Comparison of ENCODE assay signal across 23 mouse cellular contexts in the genomic region with DNA sequence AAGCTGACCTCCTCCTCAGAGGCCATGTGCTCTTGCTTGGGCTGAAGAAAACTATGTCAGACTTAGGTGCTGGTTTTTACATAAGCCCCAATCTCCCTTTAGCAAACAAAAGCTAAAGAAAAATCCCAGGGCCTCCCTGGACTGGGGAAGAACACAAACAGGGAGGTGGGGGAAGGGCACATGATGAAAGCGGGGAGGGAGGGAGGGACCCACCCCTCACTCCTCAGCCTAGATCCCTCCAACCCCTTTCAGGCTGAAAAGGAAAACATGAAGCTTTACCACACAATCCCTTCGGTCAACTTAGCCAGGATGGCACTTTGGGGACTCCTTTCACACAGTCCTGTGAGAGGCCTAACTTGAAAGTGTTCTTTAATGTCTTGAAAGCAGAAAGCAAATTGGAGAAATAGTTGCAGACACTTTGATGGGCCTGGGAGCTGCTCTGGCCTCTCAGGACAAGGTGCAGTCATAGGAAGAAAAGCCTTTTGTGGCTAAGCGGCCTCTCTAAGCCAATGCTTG.
A peak's percentile ranks its signal among the peaks of the same experiment; 100 is the strongest.
DNase-seq lines count a peak whose midpoint lies in the region; ATAC-seq and TF ChIP-seq lines count a peak whose summit lies in the region.
"Had no signal": no experiment of that assay in that cellular context is flagged by ENCODE, and none has a peak within 500 bp of the region (broad histone marks: within the 10 kb centered on the region; RNA-seq: fewer than 3 reads in every experiment).

No protein-coding gene starts in this region.

- H3K4me2 ChIP-seq in forebrain, embryonic 11.5 days (ENCODE audit: low read depth, low read length, severe bottlenecking): no peak overlapping the region
- H3K4me2 ChIP-seq in forebrain, embryonic 15.5 days (replicated peaks): no peak overlapping the region
- no peak overlapping the region for H3K4me2 ChIP-seq in midbrain, embryonic 11.5 days
- H3K4me2 ChIP-seq in midbrain, postnatal 0 days (ENCODE audit: low read depth, low read length, poor library complexity, severe bottlenecking): no peak overlapping the region
- no peak overlapping the region for H3K4me2 ChIP-seq in midbrain, embryonic 13.5 days (replicated peaks)
- H3K4me2 ChIP-seq in heart, embryonic 11.5 days: no peak overlapping the region
- H3K4me2 ChIP-seq: intestine, embryonic 15.5 days; liver, embryonic 15.5 days had no signal

- peak; percentile 58 for DNase-seq in forebrain, embryonic 11.5 days (ENCODE audit: low spot score)
- DNase-seq in midbrain, embryonic 11.5 days (ENCODE audit: low spot score, missing footprints): peak; percentile 90
- DNase-seq in midbrain, postnatal 0 days (ENCODE audit: low spot score): no peak
- peak; percentile 49 for DNase-seq in embryo, embryonic 10.5 days (ENCODE audit: low spot score)
- DNase-seq in adrenal gland, postnatal 4 days (ENCODE audit: low spot score in 2 of 2): no peak
- DNase-seq: cerebellum, adult 11-12 months; cerebellum, postnatal 10 days; gastrocnemius, postnatal 36 days; heart, postnatal 4 days; kidney, adult 8-10 months; kidney, postnatal 10 days; liver; thymus, adult 2 months had no signal

- no peaks in the 10 kb centered on the region for H3K9me3 ChIP-seq in forebrain, embryonic 11.5 days (ENCODE audit: control insufficient read depth, low read length)
- H3K9me3 ChIP-seq in forebrain, embryonic 15.5 days: no peaks in the 10 kb centered on the region
- H3K9me3 ChIP-seq in midbrain, embryonic 11.5 days (ENCODE audit: control insufficient read depth, low read length): no peaks in the 10 kb centered on the region
- H3K9me3 ChIP-seq in midbrain, postnatal 0 days (ENCODE audit: low read length): no peaks in the 10 kb centered on the region
- H3K9me3 ChIP-seq in midbrain, embryonic 13.5 days: no peaks in the 10 kb centered on the region
- H3K9me3 ChIP-seq in heart, embryonic 11.5 days (replicated peaks; ENCODE audit: control insufficient read depth, low read length): no peaks in the 10 kb centered on the region
- H3K9me3 ChIP-seq: intestine, embryonic 15.5 days; limb, embryonic 10.5 days; liver, embryonic 15.5 days had no signal

- 9% methylated on average over 3 of the region's 3 CpGs for WGBS in forebrain, embryonic 11.5 days
- 15% methylated on average over 3 of the region's 3 CpGs for WGBS in forebrain, embryonic 15.5 days
- 16% methylated on average over 3 of the region's 3 CpGs for WGBS in midbrain, embryonic 11.5 days
- WGBS in midbrain, postnatal 0 days: 25% methylated on average over 3 of the region's 3 CpGs
- 13% methylated on average over 3 of the region's 3 CpGs for WGBS in midbrain, embryonic 13.5 days
- 34% methylated on average over 3 of the region's 3 CpGs for WGBS in heart, embryonic 11.5 days (ENCODE audit: insufficient replicate concordance)

- H3K27ac ChIP-seq in forebrain, embryonic 11.5 days (ENCODE audit: low read depth, low read length): peak overlapping the region; percentile 19
- no peak overlapping the region for H3K27ac ChIP-seq in forebrain, embryonic 15.5 days (replicated peaks)
- no peak overlapping the region for H3K27ac ChIP-seq in midbrain, embryonic 11.5 days (ENCODE audit: low read depth, low read length)
- no peak overlapping the region for H3K27ac ChIP-seq in midbrain, postnatal 0 days (ENCODE audit: low read depth, low read length)
- no peak overlapping the region for H3K27ac ChIP-seq in midbrain, embryonic 13.5 days
- H3K27ac ChIP-seq in heart, embryonic 11.5 days (ENCODE audit: low read depth, low read length): no peak overlapping the region
- H3K27ac ChIP-seq: intestine, embryonic 15.5 days; left cerebral cortex, adult 2 months; limb, embryonic 10.5 days; liver, embryonic 15.5 days; macrophage had no signal

- peaks cover 6% of the 10 kb centered on the region; the same call in 1 of the 2 replicates for H3K4me1 ChIP-seq in forebrain, embryonic 11.5 days (replicated peaks; ENCODE audit: control insufficient read depth, insufficient read depth, low read length)
- no peaks in the 10 kb centered on the region for H3K4me1 ChIP-seq in forebrain, embryonic 15.5 days
- peaks cover 14% of the 10 kb centered on the region; the same call in 1 of the 2 replicates for H3K4me1 ChIP-seq in midbrain, embryonic 11.5 days (ENCODE audit: control insufficient read depth, insufficient read depth, low read length)
- no peaks in the 10 kb centered on the region for H3K4me1 ChIP-seq in midbrain, postnatal 0 days (ENCODE audit: insufficient read depth, low read length)
- peaks cover 13% of the 10 kb centered on the region; the same call in 1 of the 2 replicates for H3K4me1 ChIP-seq in midbrain, embryonic 13.5 days (replicated peaks)
- no peaks in the 10 kb centered on the region for H3K4me1 ChIP-seq in heart, embryonic 11.5 days (ENCODE audit: control insufficient read depth, insufficient read depth, low read length)
- H3K4me1 ChIP-seq: intestine, embryonic 15.5 days; limb, embryonic 10.5 days; liver, embryonic 15.5 days had no signal

- H3K27me3 ChIP-seq in forebrain, embryonic 11.5 days (ENCODE audit: control insufficient read depth, insufficient read depth, low read length): no peaks in the 10 kb centered on the region
- no peaks in the 10 kb centered on the region for H3K27me3 ChIP-seq in forebrain, embryonic 15.5 days
- no peaks in the 10 kb centered on the region for H3K27me3 ChIP-seq in midbrain, embryonic 11.5 days (ENCODE audit: control insufficient read depth, insufficient read depth, low read length)
- no peaks in the 10 kb centered on the region for H3K27me3 ChIP-seq in midbrain, postnatal 0 days (ENCODE audit: insufficient read depth, low read length)
- no peaks in the 10 kb centered on the region for H3K27me3 ChIP-seq in midbrain, embryonic 13.5 days
- H3K27me3 ChIP-seq in heart, embryonic 11.5 days (ENCODE audit: control insufficient read depth, insufficient read depth, low read length): no peaks in the 10 kb centered on the region
- H3K27me3 ChIP-seq: intestine, embryonic 15.5 days; liver, embryonic 15.5 days had no signal

- H3K36me3 ChIP-seq in forebrain, embryonic 11.5 days (ENCODE audit: control insufficient read depth, insufficient read depth, low read length): no peaks in the 10 kb centered on the region
- no peaks in the 10 kb centered on the region for H3K36me3 ChIP-seq in forebrain, embryonic 15.5 days
- H3K36me3 ChIP-seq in midbrain, embryonic 11.5 days (ENCODE audit: control insufficient read depth, insufficient read depth, low read length): no peaks in the 10 kb centered on the region
- H3K36me3 ChIP-seq in midbrain, postnatal 0 days (ENCODE audit: insufficient read depth, low read length): no peaks in the 10 kb centered on the region
- H3K36me3 ChIP-seq in midbrain, embryonic 13.5 days: no peaks in the 10 kb centered on the region
- no peaks in the 10 kb centered on the region for H3K36me3 ChIP-seq in heart, embryonic 11.5 days (ENCODE audit: control insufficient read depth, insufficient read depth, low read length)
- H3K36me3 ChIP-seq: intestine, embryonic 15.5 days; limb, embryonic 10.5 days; liver, embryonic 15.5 days had no signal

- no peak overlapping the region for H3K9ac ChIP-seq in forebrain, embryonic 11.5 days (ENCODE audit: low read length)
- no peak overlapping the region for H3K9ac ChIP-seq in forebrain, embryonic 15.5 days (replicated peaks)
- H3K9ac ChIP-seq in midbrain, embryonic 11.5 days (ENCODE audit: low read length): no peak overlapping the region
- H3K9ac ChIP-seq in midbrain, postnatal 0 days (replicated peaks; ENCODE audit: low read length, poor library complexity, severe bottlenecking): no peak overlapping the region
- H3K9ac ChIP-seq in midbrain, embryonic 13.5 days (replicated peaks): no peak overlapping the region
- no peak overlapping the region for H3K9ac ChIP-seq in heart, embryonic 11.5 days (ENCODE audit: low read depth, low read length)
- H3K9ac ChIP-seq: intestine, embryonic 15.5 days; liver, embryonic 15.5 days had no signal

- ATAC-seq in forebrain, embryonic 11.5 days (replicated peaks; ENCODE audit: low FRiP score): peak; percentile 84
- ATAC-seq in forebrain, embryonic 15.5 days (replicated peaks): no peak
- ATAC-seq in midbrain, embryonic 11.5 days (ENCODE audit: low FRiP score): peak; percentile 87
- no peak for ATAC-seq in midbrain, postnatal 0 days (ENCODE audit: low FRiP score)
- ATAC-seq in midbrain, embryonic 13.5 days: peak; percentile 43; the same call in 1 of the 2 replicates
- ATAC-seq in heart, embryonic 11.5 days (replicated peaks; ENCODE audit: insufficient number of reproducible peaks, low FRiP score, low TSS enrichment): no peak
- ATAC-seq: forebrain, embryonic 16.5 days; hindbrain, embryonic 16.5 days had no signal

- H3K4me3 ChIP-seq in forebrain, embryonic 11.5 days (ENCODE audit: low read depth, low read length): no peak overlapping the region
- H3K4me3 ChIP-seq in forebrain, embryonic 15.5 days: no peak overlapping the region
- no peak overlapping the region for H3K4me3 ChIP-seq in midbrain, embryonic 11.5 days (ENCODE audit: low read depth, low read length)
- H3K4me3 ChIP-seq in midbrain, postnatal 0 days (ENCODE audit: low read depth, low read length): no peak overlapping the region
- H3K4me3 ChIP-seq in midbrain, embryonic 13.5 days (replicated peaks): no peak overlapping the region
- no peak overlapping the region for H3K4me3 ChIP-seq in heart, embryonic 11.5 days (ENCODE audit: low read depth, low read length)
- H3K4me3 ChIP-seq: intestine, embryonic 15.5 days; left cerebral cortex, adult 2 months; limb, embryonic 10.5 days; liver, embryonic 15.5 days had no signal

- TF ChIP-seq CTCF in midbrain, postnatal 0 days (IDR thresholded peaks at IDR 0.05): no peak

Comparison
In these comparisons a context has a peak if more than half of its experiments do, and no peak if none do; other contexts are left out.
1. ATAC-seq: peak in forebrain, embryonic 11.5 days (single experiment), midbrain, embryonic 11.5 days (single experiment) and midbrain, embryonic 13.5 days (single experiment); none in forebrain, embryonic 15.5 days (single experiment), midbrain, postnatal 0 days (single experiment) and heart, embryonic 11.5 days (single experiment).
2. DNase-seq: peak in forebrain, embryonic 11.5 days (single experiment), midbrain, embryonic 11.5 days (single experiment) and embryo, embryonic 10.5 days (single experiment); none in midbrain, postnatal 0 days (single experiment) and adrenal gland, postnatal 4 days (0 of 2).